Mouse (Mus musculus) lung, adult 2 months (tissue): ENCODE data around the gene Rpl41.

Experiments
- CTCF ChIP-seq: fragments of 200-500 bp; IDR thresholded peaks from 2 replicates; pipeline ENCODE4 v1.5.1; 2011; ENCODE audit warnings: mild to moderate bottlenecking, low read length, control low read depth; ENCODE audit not compliant: insufficient read depth
- POLR2A ChIP-seq: fragments of 200-500 bp; IDR thresholded peaks from 2 replicates; pipeline ENCODE4 v1.6.1; 2011; ENCODE audit warnings: low read depth, mild to moderate bottlenecking, control low read depth, low read length, borderline replicate concordance; ENCODE audit errors: extremely low read depth

DNA sequence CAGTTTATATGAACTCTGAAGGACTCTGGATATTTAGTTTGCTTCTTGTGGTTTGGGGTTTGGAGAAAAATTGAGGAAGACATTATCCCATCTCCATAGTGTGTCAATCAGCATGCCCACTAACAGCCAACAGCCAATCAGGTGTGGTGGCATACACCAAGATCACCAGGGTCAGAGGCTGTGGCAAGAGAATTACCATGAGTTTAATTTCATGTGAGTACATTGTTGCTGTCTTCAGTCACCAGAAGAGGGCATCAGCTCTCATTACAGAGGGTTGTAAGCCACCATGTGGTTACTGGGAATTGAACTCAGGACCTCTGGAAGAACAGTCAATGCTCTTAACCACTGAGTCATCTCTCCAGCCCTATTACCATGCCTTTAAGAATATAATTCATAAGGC lies 7.2 kb upstream of the Rpl41 start:
- TF ChIP-seq CTCF (no peak), POLR2A (no peak)
